Mouse (Mus musculus): Measurements from ENCODE around the gene Midn. TPM values are rescaled to one million over a fixed set of nuclear protein-coding genes. Genes with fewer than 3 reads are reported as not detected.

Midn gene
- polyA plus RNA-seq, 1 experiment from 2014 or later: 3.0 TPM

GRCm38 (mm10) chr10:80130403-80131031 is 17.6 kb upstream of the Midn start:
- Histone ChIP-seq H3K4me2 (no peak overlapping the region), H3K9me3 (replicated peaks) (no peaks in the 10 kb centered on the region), H3K9ac (no peak overlapping the region), H3K4me3 (replicated peaks) (no peak overlapping the region), H3K36me3 (peaks cover 73% of the 10 kb centered on the region), H3K27ac (no peak overlapping the region), H3K4me1 (replicated peaks) (peaks cover 64% of the 10 kb centered on the region), H3K27me3 (peaks cover 10% of the 10 kb centered on the region)
- DNase-seq: no peak
- 81% methylated on average over 18 of the region's 18 CpGs for WGBS (ENCODE audit: insufficient replicate concordance)
- ATAC-seq (ENCODE audit: low read depth): no peak

GRCm38 (mm10) chr10:80131316-80131951 is 16.6 kb upstream of the Midn start:
- 50% methylated on average over 55 of the region's 55 CpGs for WGBS (ENCODE audit: insufficient replicate concordance)
- H3K36me3 ChIP-seq: peaks cover 64% of the 10 kb centered on the region
- H3K9ac ChIP-seq: no peak overlapping the region
- DNase-seq (no peak), ATAC-seq (ENCODE audit: low read depth) (no peak)
- H3K4me2 ChIP-seq: peak overlapping the region; percentile 12; the same call in 1 of the 2 replicates
- no peak overlapping the region for H3K4me3 ChIP-seq (replicated peaks)
- H3K9me3 ChIP-seq (replicated peaks): no peaks in the 10 kb centered on the region
- H3K27me3 ChIP-seq: peaks cover 19% of the 10 kb centered on the region
- H3K4me1 ChIP-seq (replicated peaks): peaks cover 62% of the 10 kb centered on the region
- H3K27ac ChIP-seq: no peak overlapping the region

GRCm38 (mm10) chr10:80131952-80132350 is 16.1 kb upstream of the Midn start:
- 79% methylated on average over 27 of the region's 27 CpGs for WGBS (ENCODE audit: insufficient replicate concordance)
- H3K4me2 ChIP-seq: peak overlapping the region; percentile 12; the same call in 1 of the 2 replicates
- ATAC-seq (ENCODE audit: low read depth) (no peak), DNase-seq (no peak)
- no peak overlapping the region for H3K9ac ChIP-seq
- H3K4me1 ChIP-seq (replicated peaks): peaks cover 62% of the 10 kb centered on the region
- peaks cover 24% of the 10 kb centered on the region for H3K27me3 ChIP-seq
- H3K9me3 ChIP-seq (replicated peaks): no peaks in the 10 kb centered on the region
- H3K4me3 ChIP-seq (replicated peaks): no peak overlapping the region
- no peak overlapping the region for H3K27ac ChIP-seq
- H3K36me3 ChIP-seq: peaks cover 59% of the 10 kb centered on the region

- WGBS (ENCODE audit: insufficient replicate concordance): 75% methylated on average over 8 of the region's 8 CpGs
- no peak for DNase-seq
- H3K9me3 ChIP-seq (replicated peaks): no peaks in the 10 kb centered on the region
- no peak overlapping the region; the same call in 1 of the 2 replicates for H3K27ac ChIP-seq
- H3K4me3 ChIP-seq (replicated peaks): no peak overlapping the region
- peaks cover 45% of the 10 kb centered on the region for H3K36me3 ChIP-seq
- peaks cover 38% of the 10 kb centered on the region for H3K27me3 ChIP-seq
- no peak for ATAC-seq (ENCODE audit: low read depth)
- H3K9ac ChIP-seq: no peak overlapping the region
- H3K4me1 ChIP-seq (replicated peaks): peaks cover 64% of the 10 kb centered on the region
- no peak overlapping the region for H3K4me2 ChIP-seq
Observed at GRCm38 (mm10) chr10:80133226-80133849, 14.7 kb upstream of the Midn start.

GRCm38 (mm10) chr10:80134421-80134820 is 13.7 kb upstream of the Midn start:
- ATAC-seq (ENCODE audit: low read depth): no peak
- H3K4me1 ChIP-seq (replicated peaks): peaks cover 69% of the 10 kb centered on the region
- peaks cover 49% of the 10 kb centered on the region for H3K27me3 ChIP-seq
- H3K9me3 ChIP-seq (replicated peaks): no peaks in the 10 kb centered on the region
- peaks cover 34% of the 10 kb centered on the region for H3K36me3 ChIP-seq
- 83% methylated on average over 9 of the region's 9 CpGs for WGBS (ENCODE audit: insufficient replicate concordance)
- H3K4me3 ChIP-seq (replicated peaks): no peak overlapping the region
- no peak for DNase-seq
- H3K9ac ChIP-seq: no peak overlapping the region
- H3K27ac ChIP-seq: 0 out of 2 replicates have a peak overlapping the region, but pooled peaks have one; percentile 29
- H3K4me2 ChIP-seq: no peak overlapping the region

- DNase-seq: no peak
- Histone ChIP-seq H3K4me1 (replicated peaks) (peaks cover 68% of the 10 kb centered on the region), H3K9me3 (replicated peaks) (no peaks in the 10 kb centered on the region), H3K27me3 (peaks cover 55% of the 10 kb centered on the region), H3K4me3 (replicated peaks) (no peak overlapping the region), H3K9ac (no peak overlapping the region), H3K36me3 (peaks cover 27% of the 10 kb centered on the region), H3K4me2 (no peak overlapping the region), H3K27ac (no peak overlapping the region)
- ATAC-seq (ENCODE audit: low read depth): no peak
- WGBS (ENCODE audit: insufficient replicate concordance): 76% methylated on average over 10 of the region's 10 CpGs
Observed at GRCm38 (mm10) chr10:80135161-80135560, 12.9 kb upstream of the Midn start.

- Histone ChIP-seq H3K27me3 (peaks cover 55% of the 10 kb centered on the region), H3K4me2 (no peak overlapping the region), H3K9me3 (replicated peaks) (no peaks in the 10 kb centered on the region), H3K9ac (no peak overlapping the region), H3K36me3 (peaks cover 22% of the 10 kb centered on the region), H3K4me3 (replicated peaks) (no peak overlapping the region), H3K27ac (no peak overlapping the region), H3K4me1 (replicated peaks) (peaks cover 66% of the 10 kb centered on the region)
- 72% methylated on average over 1 of the region's 1 CpGs for WGBS (ENCODE audit: insufficient replicate concordance)
- ATAC-seq (ENCODE audit: low read depth): no peak
- DNase-seq: no peak
Observed at GRCm38 (mm10) chr10:80135641-80136040, 12.4 kb upstream of the Midn start.

- peak overlapping the region; percentile 71; the same call in 1 of the 2 replicates for H3K9ac ChIP-seq
- H3K4me2 ChIP-seq: peak overlapping the region; percentile 96
- H3K36me3 ChIP-seq: peaks cover 15% of the 10 kb centered on the region
- peaks cover 66% of the 10 kb centered on the region for H3K4me1 ChIP-seq (replicated peaks)
- H3K4me3 ChIP-seq (replicated peaks): peak overlapping the region; percentile 67
- H3K9me3 ChIP-seq (replicated peaks): no peaks in the 10 kb centered on the region
- 23% methylated on average over 47 of the region's 49 CpGs for WGBS (ENCODE audit: insufficient replicate concordance)
- peaks cover 55% of the 10 kb centered on the region for H3K27me3 ChIP-seq
- ATAC-seq (ENCODE audit: low read depth) (no peak), DNase-seq (no peak)
- no peak overlapping the region for H3K27ac ChIP-seq
Observed at GRCm38 (mm10) chr10:80136179-80136951, 11.7 kb upstream of the Midn start.

GRCm38 (mm10) chr10:80136952-80137625 is 11.0 kb upstream of the Midn start:
- no peak overlapping the region for H3K27ac ChIP-seq

GRCm38 (mm10) chr10:80137626-80138552 is 10.2 kb upstream of the Midn start:
- peaks cover 67% of the 10 kb centered on the region for H3K4me1 ChIP-seq (replicated peaks)
- ATAC-seq (ENCODE audit: low read depth): no peak
- no peak overlapping the region for H3K27ac ChIP-seq
- H3K27me3 ChIP-seq: peaks cover 55% of the 10 kb centered on the region
- H3K9me3 ChIP-seq (replicated peaks): no peaks in the 10 kb centered on the region
- H3K36me3 ChIP-seq: no peaks in the 10 kb centered on the region
- H3K9ac ChIP-seq: peak overlapping the region; percentile 71
- H3K4me3 ChIP-seq (replicated peaks): peak overlapping the region; percentile 67
- 6% methylated on average over 27 of the region's 33 CpGs for WGBS (ENCODE audit: insufficient replicate concordance)
- DNase-seq: no peak
- peak overlapping the region; percentile 96 for H3K4me2 ChIP-seq

More at GRCm38 (mm10) chr10:80136952-80137625, 11.0 kb upstream of the Midn start:
- H3K4me3 ChIP-seq (replicated peaks): peak overlapping the region; percentile 67
- peak overlapping the region; percentile 96 for H3K4me2 ChIP-seq
- DNase-seq: no peak
- H3K9ac ChIP-seq: peak overlapping the region; percentile 71
- WGBS (ENCODE audit: insufficient replicate concordance): 5% methylated on average over 29 of the region's 29 CpGs
- no peaks in the 10 kb centered on the region for H3K9me3 ChIP-seq (replicated peaks)
- ATAC-seq (ENCODE audit: low read depth): no peak
- peaks cover 55% of the 10 kb centered on the region for H3K27me3 ChIP-seq
- peaks cover 64% of the 10 kb centered on the region for H3K4me1 ChIP-seq (replicated peaks)
- peaks cover 7% of the 10 kb centered on the region for H3K36me3 ChIP-seq

Measured in liver, embryonic 13.5 days (tissue).